Mouse (Mus musculus): Measurements from ENCODE around the gene Bricd5. TPM values are rescaled to one million over a fixed set of nuclear protein-coding genes. Genes with fewer than 3 reads are reported as not detected.
A peak's percentile ranks its signal among the peaks of the same experiment; 100 is the strongest.

Bricd5 gene
- polyA plus RNA-seq, 1 experiment from 2014 or later, result 0.23 TPM

DNA sequence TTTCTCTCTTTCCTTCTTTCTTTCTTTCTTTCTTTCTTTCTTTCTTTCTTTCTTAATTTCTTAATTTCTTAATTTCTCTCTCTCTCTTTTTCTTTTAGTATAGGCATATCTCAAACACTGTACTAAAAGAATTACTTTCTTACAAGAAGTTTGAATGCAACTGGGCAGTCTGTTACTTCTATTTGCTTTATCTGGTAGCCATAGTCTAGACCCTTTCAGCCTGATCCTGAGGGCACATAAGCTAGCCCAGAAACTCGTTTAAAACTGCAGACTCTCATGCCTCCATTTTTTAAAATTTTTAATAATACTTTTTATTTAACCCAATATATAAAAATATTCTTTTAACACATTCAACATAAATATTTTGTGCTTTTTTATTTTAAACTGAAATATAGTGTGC is 5.7 kb downstream of the Bricd5 start:
- Histone ChIP-seq H3K9me3 (no peaks in the 10 kb centered on the region), H3K9ac (no peak overlapping the region), H3K4me3 (peak overlapping the region; percentile 61), H3K27me3 (replicated peaks) (no peaks in the 10 kb centered on the region), H3K36me3 (replicated peaks) (peaks cover 16% of the 10 kb centered on the region), H3K4me1 (peaks cover 21% of the 10 kb centered on the region), H3K4me2 (peak overlapping the region; percentile 54), H3K27ac (peak overlapping the region; percentile 95; the same call in 1 of the 2 replicates)
- 26% methylated on average over 1 of the region's 1 CpGs for WGBS
- ATAC-seq (replicated peaks), result no peak

DNA sequence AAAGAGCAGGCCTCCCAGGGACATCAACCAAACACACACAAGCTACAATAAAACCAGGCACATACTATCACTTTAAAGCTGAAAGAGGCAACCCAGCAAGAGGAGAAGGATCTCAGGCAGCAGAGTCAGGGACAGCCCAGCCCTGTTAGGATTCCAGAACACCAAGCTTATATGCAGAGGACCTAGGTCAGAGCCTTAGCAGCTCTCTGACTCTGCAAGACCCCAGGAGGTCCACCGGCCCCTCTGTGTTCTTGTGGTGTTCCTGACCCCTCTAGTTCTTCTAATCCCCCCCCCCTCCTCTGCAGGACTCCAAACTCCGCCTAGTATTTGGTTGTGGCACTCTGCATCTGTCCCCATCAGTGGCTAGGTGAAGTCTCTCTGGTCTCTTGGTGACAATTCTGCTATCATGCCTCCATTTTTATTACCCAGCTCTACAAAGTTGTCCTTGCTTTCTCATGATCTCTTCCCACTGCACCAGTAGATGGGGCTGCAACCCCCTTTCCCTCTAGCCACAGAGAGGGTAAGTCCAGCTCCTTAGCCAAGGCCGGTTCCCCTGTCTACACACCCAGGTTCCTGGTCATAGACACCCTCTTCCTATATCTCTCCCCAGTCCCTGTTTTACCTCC is 6.6 kb downstream of the Bricd5 start:
- Histone ChIP-seq H3K27ac (no peak overlapping the region), H3K9me3 (no peaks in the 10 kb centered on the region), H3K27me3 (replicated peaks) (no peaks in the 10 kb centered on the region), H3K4me3 (no peak overlapping the region), H3K4me1 (peaks cover 23% of the 10 kb centered on the region), H3K9ac (no peak overlapping the region), H3K36me3 (replicated peaks) (peaks cover 15% of the 10 kb centered on the region), H3K4me2 (no peak overlapping the region)
- no peak for ATAC-seq (replicated peaks)
- WGBS, result 41% methylated on average over 3 of the region's 3 CpGs

DNA sequence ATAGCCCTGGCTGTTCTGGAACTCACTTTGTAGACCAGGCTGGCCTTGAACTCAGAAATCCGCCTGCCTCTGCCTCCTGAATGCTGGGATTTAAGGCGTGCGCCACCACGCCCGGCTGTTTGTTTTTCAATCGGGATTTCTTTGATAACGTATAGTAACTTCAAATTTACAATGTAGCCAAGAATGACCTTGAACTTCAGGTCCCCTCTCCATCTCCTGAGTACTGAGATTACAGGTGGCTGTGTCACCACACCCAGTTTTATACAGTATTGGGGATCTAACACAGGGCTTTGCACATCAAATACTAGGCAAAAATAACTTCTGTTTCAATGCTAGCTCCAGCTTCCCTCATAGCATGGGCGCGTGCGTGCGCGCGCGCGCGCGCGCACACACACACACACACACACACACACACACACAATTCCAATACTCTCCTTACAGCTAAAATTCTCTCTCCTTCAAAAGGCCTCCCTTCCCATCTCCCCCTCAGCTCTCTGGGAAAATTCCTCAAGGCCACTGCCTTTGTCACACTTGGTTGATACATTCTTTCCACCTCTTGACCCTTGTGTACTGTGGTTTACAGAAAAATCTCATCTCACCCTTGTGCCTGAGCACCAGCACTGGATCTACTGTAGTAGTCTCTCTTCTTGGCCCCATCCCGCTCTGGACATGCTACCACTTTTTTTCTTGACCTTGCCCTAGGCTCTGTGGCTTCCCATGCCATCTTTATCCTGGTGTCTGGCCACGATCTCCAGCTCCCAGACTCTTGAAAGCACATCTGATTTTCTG is 7.5 kb downstream of the Bricd5 start:
- ATAC-seq (replicated peaks), result no peak
- Histone ChIP-seq H3K36me3 (replicated peaks) (peaks cover 6% of the 10 kb centered on the region; the same call in 1 of the 2 replicates), H3K27me3 (replicated peaks) (no peaks in the 10 kb centered on the region), H3K4me3 (no peak overlapping the region), H3K9ac (no peak overlapping the region), H3K9me3 (no peaks in the 10 kb centered on the region), H3K4me1 (peaks cover 26% of the 10 kb centered on the region), H3K27ac (no peak overlapping the region), H3K4me2 (no peak overlapping the region)
- 95% methylated on average over 20 of the region's 20 CpGs for WGBS

DNA sequence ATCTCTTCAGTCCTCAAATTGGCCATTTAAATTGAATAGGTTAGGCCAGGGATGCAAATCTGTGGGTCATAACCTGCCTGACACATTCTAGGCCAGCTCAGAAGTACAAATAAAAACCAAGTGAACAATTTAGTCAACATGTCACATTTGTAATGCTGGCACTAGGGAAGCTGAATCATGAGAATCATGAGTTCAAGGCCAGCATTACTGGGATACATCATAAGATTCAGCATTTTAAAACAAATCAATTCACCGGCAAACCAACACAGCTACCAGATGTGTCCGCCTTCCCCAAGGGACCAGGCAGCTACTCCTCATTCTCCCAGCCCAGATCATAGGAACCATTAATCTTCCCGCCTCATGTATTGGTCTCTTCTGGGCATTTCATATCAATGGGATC is 9.8 kb downstream of the Bricd5 start:
- Histone ChIP-seq H3K4me2 (no peak overlapping the region), H3K9ac (no peak overlapping the region), H3K4me1 (peaks cover 25% of the 10 kb centered on the region), H3K36me3 (replicated peaks) (no peaks in the 10 kb centered on the region), H3K9me3 (no peaks in the 10 kb centered on the region), H3K27me3 (replicated peaks) (no peaks in the 10 kb centered on the region), H3K4me3 (no peak overlapping the region), H3K27ac (no peak overlapping the region)
- no peak for ATAC-seq (replicated peaks)
- 71% methylated on average over 3 of the region's 3 CpGs for WGBS

DNA sequence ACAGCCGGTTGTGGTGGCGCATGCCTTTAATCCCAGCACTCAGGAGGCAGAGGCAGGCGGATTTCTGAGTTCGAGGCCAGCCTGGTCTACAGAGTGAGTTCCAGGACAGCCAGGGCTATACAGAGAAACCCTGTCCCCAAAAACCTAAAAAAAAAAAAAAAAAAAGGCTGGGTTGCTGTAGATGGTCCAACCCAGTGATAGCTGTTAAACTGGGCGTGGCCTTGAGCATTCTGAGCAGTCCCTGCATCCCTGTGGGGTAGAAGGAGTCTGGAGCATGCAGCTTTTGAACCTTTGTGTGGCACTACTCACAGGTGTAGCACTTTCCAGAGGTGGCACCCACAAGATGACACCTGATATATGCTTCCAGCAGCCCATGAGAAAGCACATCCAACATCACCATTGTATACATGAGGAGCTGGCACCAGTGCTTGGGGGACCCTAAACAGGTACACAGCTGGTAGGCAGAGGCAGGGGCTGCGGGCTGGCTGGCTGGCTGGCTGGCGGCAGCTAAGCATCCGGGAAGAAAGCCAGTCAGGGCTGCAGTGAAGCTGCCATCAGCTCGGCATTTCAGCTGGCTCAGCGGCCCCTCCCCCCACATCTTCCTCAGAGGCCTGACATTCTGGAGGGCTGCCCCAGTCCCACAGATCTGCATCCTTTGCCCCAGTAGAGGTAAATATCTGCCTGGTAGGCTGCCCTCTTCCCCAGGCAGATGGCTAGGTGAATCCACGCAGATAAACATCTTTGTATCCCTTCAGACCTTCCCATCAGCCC is 11.6 kb downstream of the Bricd5 start:
- H3K4me3 ChIP-seq, result no peak overlapping the region
- no peak overlapping the region; the same call in 1 of the 2 replicates for H3K9ac ChIP-seq
- H3K4me2 ChIP-seq, result no peak overlapping the region
- 45% methylated on average over 11 of the region's 11 CpGs for WGBS
- H3K27ac ChIP-seq, result peak overlapping the region; percentile 26; the same call in 1 of the 2 replicates
- H3K27me3 ChIP-seq (replicated peaks), result no peaks in the 10 kb centered on the region
- peaks cover 30% of the 10 kb centered on the region for H3K4me1 ChIP-seq
- ATAC-seq (replicated peaks), result no peak
- no peaks in the 10 kb centered on the region for H3K36me3 ChIP-seq (replicated peaks)
- no peaks in the 10 kb centered on the region for H3K9me3 ChIP-seq

DNA sequence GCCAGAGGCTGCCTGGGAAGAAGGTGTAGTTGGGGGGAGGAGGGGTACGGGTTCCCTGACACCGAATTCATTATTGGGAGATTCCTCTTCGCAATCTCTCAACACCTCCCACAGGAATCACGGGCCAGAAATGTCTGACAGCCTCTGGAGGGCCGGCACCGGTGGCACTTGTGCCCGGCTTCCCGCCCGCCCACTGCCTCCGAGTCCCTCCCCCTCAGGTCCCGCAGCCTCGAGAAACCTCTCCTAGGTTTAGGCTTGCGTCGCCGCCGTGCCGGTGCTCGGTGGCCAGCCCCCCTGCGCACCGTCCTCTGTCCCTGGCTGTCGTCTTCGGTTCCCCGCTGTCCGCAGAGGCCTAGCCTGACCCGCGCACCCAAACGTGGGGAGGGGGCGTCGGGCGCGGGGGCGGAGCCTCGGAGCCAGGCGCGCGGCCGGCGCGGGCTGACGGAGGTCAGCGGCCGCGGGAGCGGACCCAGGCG is 14.5 kb downstream of the Bricd5 start, which contains the start of gene Caskin1:
Gene Caskin1, plus strand, starts transcription at position 416 of the 476 bp plus-strand sequence.
- peak within 1 kb of the TSS; percentile 98 for H3K4me3 ChIP-seq
- no peaks in the 10 kb centered on the region for H3K27me3 ChIP-seq (replicated peaks)
- peak within 1 kb of the TSS; percentile 97 for H3K9ac ChIP-seq
- H3K36me3 ChIP-seq (replicated peaks), result no peaks in the 10 kb centered on the region
- H3K27ac ChIP-seq, result peak within 1 kb of the TSS; percentile 98
- peak; percentile 64 for ATAC-seq (replicated peaks)
- H3K4me2 ChIP-seq, result peak within 1 kb of the TSS; percentile 91
- under 1% methylated on average over 41 of the region's 45 CpGs for WGBS
- peaks cover 38% of the 10 kb centered on the region for H3K4me1 ChIP-seq
- H3K9me3 ChIP-seq, result no peaks in the 10 kb centered on the region

DNA sequence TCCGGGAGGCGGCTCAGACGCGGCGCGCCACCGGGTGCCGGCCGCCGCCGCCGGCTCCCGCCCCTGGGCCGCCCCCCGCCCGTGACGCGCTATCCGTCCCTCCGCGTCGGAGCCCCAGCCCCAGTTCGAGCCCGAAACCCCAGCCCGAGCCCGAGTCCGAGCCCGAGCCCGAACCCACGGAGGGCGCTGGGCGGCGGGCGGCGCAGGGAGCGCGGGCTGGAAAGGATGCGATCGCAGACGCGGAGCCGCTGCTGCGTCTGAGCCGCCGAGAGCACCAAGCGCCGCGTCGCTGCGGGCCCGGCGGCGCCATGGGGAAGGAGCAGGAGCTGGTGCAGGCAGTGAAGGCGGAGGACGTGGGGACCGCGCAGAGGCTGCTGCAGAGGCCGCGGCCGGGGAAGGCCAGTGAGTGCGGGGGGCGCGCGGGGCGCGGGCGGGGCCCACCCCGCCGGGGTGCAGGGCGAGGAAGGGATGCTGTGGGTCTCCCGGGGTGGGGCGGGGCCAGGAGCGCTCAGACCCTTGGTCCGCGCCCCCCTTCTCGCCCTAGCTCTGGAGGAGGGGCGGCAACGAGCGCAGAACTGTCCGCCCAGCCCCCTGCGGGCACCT is 15.1 kb downstream of the Bricd5 start:
- H3K27ac ChIP-seq, result peak overlapping the region; percentile 98
- H3K4me3 ChIP-seq, result peak overlapping the region; percentile 98
- no peaks in the 10 kb centered on the region for H3K27me3 ChIP-seq (replicated peaks)
- H3K9me3 ChIP-seq, result no peaks in the 10 kb centered on the region
- H3K4me2 ChIP-seq, result peak overlapping the region; percentile 91
- 1% methylated on average over 59 of the region's 81 CpGs for WGBS
- H3K4me1 ChIP-seq, result peaks cover 38% of the 10 kb centered on the region
- H3K36me3 ChIP-seq (replicated peaks), result no peaks in the 10 kb centered on the region
- ATAC-seq (replicated peaks), result peak; percentile 74
- H3K9ac ChIP-seq, result peak overlapping the region; percentile 97

DNA sequence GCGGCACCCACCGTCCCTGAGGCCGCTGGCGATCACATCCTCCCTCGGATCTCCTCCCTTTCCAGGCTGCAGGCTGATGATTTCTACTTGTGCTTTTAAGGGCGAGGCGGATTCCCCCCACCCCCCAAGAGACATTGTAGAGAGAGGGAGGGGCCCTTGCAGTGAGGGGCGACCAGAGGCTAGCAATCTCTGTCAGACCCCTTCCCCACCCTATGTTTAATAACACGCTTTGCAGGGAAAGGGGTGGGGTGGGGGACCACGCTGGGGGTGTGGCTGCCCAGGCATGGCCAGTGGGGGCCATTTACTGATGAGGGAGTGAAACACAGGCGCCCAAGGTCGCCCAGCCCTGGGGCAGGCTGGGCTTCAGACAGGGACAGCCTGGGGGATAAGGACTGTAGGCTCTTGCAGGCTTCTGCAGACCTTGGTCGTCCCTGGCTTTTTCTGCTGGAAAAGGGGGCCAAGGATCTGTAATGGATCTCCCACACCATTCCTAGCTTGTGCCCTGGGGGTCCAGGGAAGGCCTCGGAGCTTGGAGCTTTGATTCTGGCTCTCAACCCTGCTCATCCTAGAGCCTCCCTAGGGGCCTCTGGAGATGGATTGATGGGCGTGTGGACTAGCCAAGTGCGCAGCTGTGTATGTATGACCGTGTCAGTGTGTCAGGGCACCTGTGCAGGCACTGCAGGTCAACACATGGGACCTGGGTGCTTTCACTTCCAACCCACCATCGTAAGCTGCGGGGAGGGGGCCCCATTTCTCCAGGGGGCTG is 15.8 kb downstream of the Bricd5 start:
- WGBS, result 14% methylated on average over 19 of the region's 19 CpGs
- Histone ChIP-seq H3K9me3 (no peaks in the 10 kb centered on the region), H3K4me2 (peak overlapping the region; percentile 91), H3K36me3 (replicated peaks) (no peaks in the 10 kb centered on the region), H3K4me3 (peak overlapping the region; percentile 98), H3K9ac (peak overlapping the region; percentile 97), H3K27ac (peak overlapping the region; percentile 98), H3K27me3 (replicated peaks) (no peaks in the 10 kb centered on the region), H3K4me1 (peaks cover 38% of the 10 kb centered on the region)
- peak; percentile 43 for ATAC-seq (replicated peaks)

DNA sequence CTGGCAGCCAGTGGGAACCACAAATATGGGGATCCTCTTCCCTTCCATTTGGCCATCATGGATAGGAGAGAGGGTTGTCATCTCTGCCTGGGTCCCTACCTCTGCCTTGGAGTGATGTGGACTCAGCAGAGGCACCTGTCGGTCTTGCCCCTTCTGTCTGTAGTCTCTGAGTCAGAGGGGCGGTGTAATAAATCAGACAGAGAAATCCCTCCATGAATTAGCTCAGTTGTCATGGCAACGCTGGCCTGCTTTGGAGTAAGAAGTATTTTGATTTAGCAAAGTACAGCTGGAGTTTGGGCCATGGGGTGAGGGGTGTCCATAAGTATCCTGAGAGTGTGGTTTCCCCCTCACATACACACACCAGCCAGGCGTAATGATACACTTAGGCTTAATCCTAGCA is 16.7 kb downstream of the Bricd5 start:
- Histone ChIP-seq H3K9me3 (no peaks in the 10 kb centered on the region), H3K9ac (0 out of 2 replicates have a peak overlapping the region, but pooled peaks have one; percentile 97), H3K4me3 (peak overlapping the region; percentile 98; the same call in 1 of the 2 replicates), H3K4me1 (peaks cover 36% of the 10 kb centered on the region), H3K27ac (peak overlapping the region; percentile 98), H3K36me3 (replicated peaks) (no peaks in the 10 kb centered on the region), H3K27me3 (replicated peaks) (no peaks in the 10 kb centered on the region), H3K4me2 (peak overlapping the region; percentile 91)
- ATAC-seq (replicated peaks), result no peak
- 61% methylated on average over 4 of the region's 4 CpGs for WGBS

DNA sequence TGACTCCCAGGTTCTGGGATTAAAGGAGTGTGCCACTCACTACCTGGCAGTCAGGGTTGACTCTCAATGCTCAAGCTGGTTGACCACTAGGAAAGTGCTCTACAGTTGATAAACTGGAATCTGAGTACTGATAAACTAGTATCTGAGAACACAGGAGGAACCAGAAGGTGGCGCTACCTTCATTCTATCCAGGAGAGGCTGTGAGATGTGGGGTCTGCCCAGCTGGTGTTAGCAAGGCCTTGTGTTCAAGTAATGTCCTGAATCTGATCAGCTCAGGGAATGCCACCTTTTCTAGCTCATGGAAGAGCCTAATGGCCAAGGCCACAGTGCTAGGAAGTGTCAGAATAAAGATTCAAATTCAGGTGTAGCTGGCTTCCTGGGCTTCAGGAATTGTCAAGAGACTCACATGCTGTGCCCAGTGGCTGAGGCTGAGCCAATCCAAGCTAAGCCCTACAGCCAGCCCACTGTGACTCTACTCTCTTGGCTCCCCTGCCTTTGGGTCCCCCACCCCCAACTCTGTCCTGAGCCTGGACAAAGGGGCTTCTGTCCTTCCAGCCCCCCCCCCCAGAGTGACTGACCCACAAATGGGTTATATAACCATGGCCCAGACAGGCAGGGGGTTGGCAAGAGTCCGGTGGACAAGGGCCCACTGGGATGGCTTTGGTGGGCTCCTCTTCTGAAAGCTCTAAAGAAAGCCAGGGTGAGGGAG is 21.1 kb downstream of the Bricd5 start:
- H3K27ac ChIP-seq, result no peak overlapping the region
- peak; percentile 38 for ATAC-seq (replicated peaks)
- H3K9me3 ChIP-seq, result no peaks in the 10 kb centered on the region
- H3K4me2 ChIP-seq, result no peak overlapping the region
- H3K4me1 ChIP-seq, result peaks cover 17% of the 10 kb centered on the region
- peaks cover 40% of the 10 kb centered on the region for H3K36me3 ChIP-seq (replicated peaks)
- H3K9ac ChIP-seq, result no peak overlapping the region
- H3K4me3 ChIP-seq, result no peak overlapping the region
- no peaks in the 10 kb centered on the region for H3K27me3 ChIP-seq (replicated peaks)
- WGBS, result 47% methylated on average over 2 of the region's 2 CpGs

DNA sequence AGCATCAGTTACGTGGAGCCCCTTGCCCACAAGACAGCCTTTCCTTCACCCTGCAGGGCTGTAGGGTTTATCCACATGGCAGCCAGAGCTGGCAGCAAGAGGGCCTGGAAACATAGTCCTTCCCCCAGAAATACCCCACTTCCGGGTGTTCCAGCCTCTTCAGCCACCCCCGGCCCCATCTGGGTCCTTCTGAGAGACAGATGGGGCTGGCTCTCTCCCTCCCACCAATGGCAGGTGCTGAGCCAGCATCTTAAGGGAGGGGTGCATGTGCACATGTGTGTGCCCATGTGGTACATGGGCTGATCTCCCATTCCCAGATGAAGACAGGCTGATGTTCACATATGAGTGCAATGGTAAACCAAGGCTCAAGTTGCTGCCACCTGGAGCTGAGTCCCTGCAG is 21.8 kb downstream of the Bricd5 start:
- no peaks in the 10 kb centered on the region for H3K9me3 ChIP-seq
- no peak overlapping the region for H3K9ac ChIP-seq
- H3K4me3 ChIP-seq, result no peak overlapping the region
- 0 out of 2 replicates have a peak overlapping the region, but pooled peaks have one; percentile 32 for H3K27ac ChIP-seq
- H3K4me2 ChIP-seq, result no peak overlapping the region
- peaks cover 45% of the 10 kb centered on the region for H3K36me3 ChIP-seq (replicated peaks)
- peaks cover 11% of the 10 kb centered on the region for H3K4me1 ChIP-seq
- no peak for ATAC-seq (replicated peaks)
- 79% methylated on average over 3 of the region's 3 CpGs for WGBS
- no peaks in the 10 kb centered on the region for H3K27me3 ChIP-seq (replicated peaks)
